Mouse (Mus musculus): Measurements from ENCODE around the gene Sema4d.

DNA sequence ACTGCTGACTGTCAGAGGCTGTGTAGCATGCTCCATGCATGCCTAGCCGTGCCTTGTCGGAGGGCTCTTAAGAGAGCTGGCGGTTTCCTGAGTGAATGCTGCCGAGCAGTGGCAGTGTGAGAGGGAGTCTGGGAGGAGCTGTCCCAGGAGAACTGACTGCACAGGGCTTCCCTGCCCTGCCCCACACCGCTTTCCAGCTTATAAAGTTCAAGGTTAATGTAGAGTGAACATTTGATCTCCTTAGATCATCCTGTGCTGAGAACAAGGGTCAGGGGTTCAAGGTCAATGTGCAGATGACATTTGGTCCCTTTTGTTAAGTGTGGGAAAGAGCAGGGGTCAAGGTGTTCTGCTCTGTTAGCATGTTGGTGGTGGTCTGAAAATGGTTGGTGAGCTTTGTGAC lies 112.5 kb downstream of the Sema4d start:
- no peak for TF ChIP-seq EP300 (IDR thresholded peaks at IDR 0.05; ENCODE audit: insufficient read depth, low read depth, low read length)
- no peak for TF ChIP-seq CTCF (IDR thresholded peaks at IDR 0.05; ENCODE audit: low read depth, low read length)
